Mouse (Mus musculus) liver, postnatal 0 days (tissue): ENCODE data around the gene Nags. TPM values are rescaled to one million over a fixed set of nuclear protein-coding genes. Genes with fewer than 3 reads are reported as not detected.

Source experiments
- ATAC-seq: fragments of 200-750 bp; cut with Nextera tagmentation; 2 replicates; pipeline ENCODE4 v1.8.0; 2017; ENCODE audit warnings: mild to moderate bottlenecking, moderate library complexity
- DNase-seq: peaks from one replicate; pipeline ENCODE4 v3.0.0-alpha.2; 2016
- H3K27ac ChIP-seq: fragments of 300-500 bp; sonication (generic); 2 replicates; pipeline ENCODE4 v1.5.1; 2014; ENCODE audit warnings: antibody characterized with exemption, moderate library complexity, mild to moderate bottlenecking, low read depth
- H3K27me3 ChIP-seq: fragments of 300-500 bp; sonication (generic); 2 replicates; pipeline ENCODE4 v1.6.1; 2014; ENCODE audit warnings: low read length, control low read depth, mixed read lengths; ENCODE audit not compliant: insufficient read depth
- H3K36me3 ChIP-seq: fragments of 300-500 bp; sonication (generic); replicated peaks from 2 replicates; pipeline ENCODE4 v1.6.1; 2014; ENCODE audit warnings: mild to moderate bottlenecking, control low read depth, low read length, moderate library complexity, mixed read lengths; ENCODE audit not compliant: insufficient read depth
- H3K4me1 ChIP-seq: fragments of 300-500 bp; sonication (generic); 2 replicates; pipeline ENCODE4 v1.6.1; 2014; ENCODE audit warnings: antibody characterized with exemption, mild to moderate bottlenecking, control low read depth; ENCODE audit not compliant: insufficient read depth
- H3K4me2 ChIP-seq: fragments of 300-500 bp; sonication (generic); 2 replicates; pipeline ENCODE4 v1.6.1; 2014; ENCODE audit warnings: low read depth, mild to moderate bottlenecking, low read length, moderate library complexity, mixed read lengths
- H3K4me3 ChIP-seq: fragments of 300-500 bp; sonication (generic); 2 replicates; pipeline ENCODE4 v1.5.1; 2014; ENCODE audit warnings: low read depth, low read length
- H3K9ac ChIP-seq: fragments of 300-500 bp; sonication (generic); replicated peaks from 2 replicates; pipeline ENCODE4 v1.6.1; 2014; ENCODE audit warnings: mild to moderate bottlenecking, moderate library complexity
- H3K9me3 ChIP-seq: fragments of 300-500 bp; sonication (generic); 2 replicates; pipeline ENCODE4 v1.6.1; 2016; ENCODE audit warnings: mild to moderate bottlenecking, control low read depth, low read length, mixed read lengths
- CTCF ChIP-seq: sonication (generic); IDR thresholded peaks from 2 replicates; pipeline ENCODE4 v1.5.1; 2016; ENCODE audit warnings: antibody characterized with exemption, low read depth
- EP300 ChIP-seq: IDR thresholded peaks from 2 replicates; pipeline ENCODE4 v1.6.1; 2016; ENCODE audit warnings: antibody characterized with exemption, low read depth, mild to moderate bottlenecking
- WGBS: fragments of 180-500 bp; shearing (Covaris S2); extraction: QIAGEN DNeasy Blood & Tissue Kit; methylation state at CpG from one replicate; pipeline ENCODE4 v1.1.7; 2014; ENCODE audit not compliant: insufficient replicate concordance; 5-methylcytosine and 5-hydroxymethylcytosine counted together
- polyA plus RNA-seq: library from polyadenylated mRNA; unstranded; fragments of >200 nt; fragmentation: Nextera tagmentation; extraction: Ambion mirVana; gene quantifications from 2 replicates; pipeline ENCODE4 v1.2.1, GENCODE M21; 2015

Nags gene
- polyA plus RNA-seq, 1 experiment from 2014 or later, result 18.5 TPM

GRCm38 (mm10) chr11:102137625-102138446 is 7.5 kb upstream of the Nags start:
- Histone ChIP-seq H3K27ac (no peak overlapping the region), H3K4me2 (peak overlapping the region; percentile 57), H3K36me3 (no peaks in the 10 kb centered on the region), H3K4me1 (peaks cover 3% of the 10 kb centered on the region), H3K9ac (peak overlapping the region; percentile 13; the same call in 1 of the 2 replicates), H3K9me3 (no peaks in the 10 kb centered on the region), H3K4me3 (no peak overlapping the region), H3K27me3 (peaks cover 15% of the 10 kb centered on the region; the same call in 1 of the 2 replicates)
- WGBS, result 36% methylated on average over 13 of the region's 13 CpGs
- ATAC-seq (no peak), DNase-seq (no peak)
- TF ChIP-seq CTCF, result 0 out of 2 replicates have a peak, but pooled peaks have one; percentile 6
- no peak for TF ChIP-seq EP300

- DNase-seq (peak; percentile 71), ATAC-seq (no peak)
- WGBS, result 0% methylated on average over 18 of the region's 18 CpGs
- no peak overlapping the region for H3K4me3 ChIP-seq
- H3K9ac ChIP-seq, result peak overlapping the region; percentile 13; the same call in 1 of the 2 replicates
- H3K4me2 ChIP-seq, result peak overlapping the region; percentile 57
- no peaks in the 10 kb centered on the region for H3K9me3 ChIP-seq
- H3K27me3 ChIP-seq, result peaks cover 15% of the 10 kb centered on the region; the same call in 1 of the 2 replicates
- no peak overlapping the region for H3K27ac ChIP-seq
- TF ChIP-seq CTCF (peak; percentile 96), EP300 (no peak)
- no peaks in the 10 kb centered on the region for H3K36me3 ChIP-seq
- H3K4me1 ChIP-seq, result peaks cover 3% of the 10 kb centered on the region
These were observed 6.9 kb upstream of the Nags start for GRCm38 (mm10) chr11:102138447-102138740.

- no peak for ATAC-seq
- Histone ChIP-seq H3K9me3 (no peaks in the 10 kb centered on the region), H3K9ac (no peak overlapping the region), H3K36me3 (no peaks in the 10 kb centered on the region), H3K4me1 (peaks cover 3% of the 10 kb centered on the region), H3K27ac (no peak overlapping the region), H3K27me3 (peaks cover 7% of the 10 kb centered on the region; the same call in 1 of the 2 replicates), H3K4me2 (no peak overlapping the region), H3K4me3 (no peak overlapping the region)
- peak; percentile 79 for DNase-seq
- WGBS, result 3% methylated on average over 5 of the region's 5 CpGs
- TF ChIP-seq CTCF (peak; percentile 91), EP300 (no peak)
These were observed 4.8 kb upstream of the Nags start for GRCm38 (mm10) chr11:102140508-102140907.

- H3K27me3 ChIP-seq, result peaks cover 23% of the 10 kb centered on the region
- peak; percentile 54 for DNase-seq
- WGBS, result 60% methylated on average over 7 of the region's 7 CpGs
These were observed 3.0 kb upstream of the Nags start for GRCm38 (mm10) chr11:102142355-102142754.

GRCm38 (mm10) chr11:102144957-102145470 is 299 bp upstream of the Nags start:
- Histone ChIP-seq H3K36me3 (no peaks in the 10 kb centered on the region; the same call in none of the 2 replicates), H3K4me1 (peaks cover 5% of the 10 kb centered on the region; the same call in 1 of the 2 replicates), H3K9ac (peak overlapping the region; percentile 69; the same call in 1 of the 2 replicates), H3K27ac (peak overlapping the region; percentile 81), H3K27me3 (peaks cover 33% of the 10 kb centered on the region), H3K4me3 (peak overlapping the region; percentile 57), H3K9me3 (no peaks in the 10 kb centered on the region), H3K4me2 (peak overlapping the region; percentile 75)
- no peak for TF ChIP-seq EP300
- no peak for TF ChIP-seq CTCF
- WGBS, result 16% methylated on average over 13 of the region's 13 CpGs
- ATAC-seq, result peak; percentile 63
- no peak for DNase-seq

More at GRCm38 (mm10) chr11:102142355-102142754, 3.0 kb upstream of the Nags start:
- Histone ChIP-seq H3K27ac (peak overlapping the region; percentile 91), H3K9me3 (no peaks in the 10 kb centered on the region), H3K4me3 (0 out of 2 replicates have a peak overlapping the region, but pooled peaks have one; percentile 3), H3K36me3 (no peaks in the 10 kb centered on the region), H3K4me1 (peaks cover 8% of the 10 kb centered on the region), H3K9ac (0 out of 2 replicates have a peak overlapping the region, but pooled peaks have one; percentile 13), H3K4me2 (peak overlapping the region; percentile 34)
- peak; percentile 80 for ATAC-seq
- TF ChIP-seq EP300 (no peak; the same call in 1 of the 2 replicates), CTCF (no peak)

GRCm38 (mm10) chr11:102146005-102146404 is 692 bp downstream of the Nags start:
- Histone ChIP-seq H3K4me1 (peaks cover 5% of the 10 kb centered on the region; the same call in 1 of the 2 replicates), H3K4me3 (peak overlapping the region; percentile 57), H3K27ac (peak overlapping the region; percentile 81), H3K9me3 (no peaks in the 10 kb centered on the region), H3K27me3 (peaks cover 33% of the 10 kb centered on the region), H3K4me2 (peak overlapping the region; percentile 75), H3K36me3 (no peaks in the 10 kb centered on the region; the same call in none of the 2 replicates), H3K9ac (peak overlapping the region; percentile 69)
- 4% methylated on average over 16 of the region's 16 CpGs for WGBS
- DNase-seq (peak; percentile 80), ATAC-seq (peak; percentile 57)
- TF ChIP-seq CTCF, result no peak
- TF ChIP-seq EP300, result peak; percentile 51; the same call in 1 of the 2 replicates
